Mouse (Mus musculus) liver, embryonic 14.5 days (tissue): ENCODE results near the gene Stk33.

Experiments used
- CTCF ChIP-seq: IDR thresholded peaks from 2 replicates; pipeline ENCODE4 v1.5.1; 2016; ENCODE audit warnings: antibody characterized with exemption, low read depth, control low read depth
- EP300 ChIP-seq: IDR thresholded peaks from 2 replicates; pipeline ENCODE4 v1.6.1; 2016; ENCODE audit warnings: antibody characterized with exemption, low read depth

DNA sequence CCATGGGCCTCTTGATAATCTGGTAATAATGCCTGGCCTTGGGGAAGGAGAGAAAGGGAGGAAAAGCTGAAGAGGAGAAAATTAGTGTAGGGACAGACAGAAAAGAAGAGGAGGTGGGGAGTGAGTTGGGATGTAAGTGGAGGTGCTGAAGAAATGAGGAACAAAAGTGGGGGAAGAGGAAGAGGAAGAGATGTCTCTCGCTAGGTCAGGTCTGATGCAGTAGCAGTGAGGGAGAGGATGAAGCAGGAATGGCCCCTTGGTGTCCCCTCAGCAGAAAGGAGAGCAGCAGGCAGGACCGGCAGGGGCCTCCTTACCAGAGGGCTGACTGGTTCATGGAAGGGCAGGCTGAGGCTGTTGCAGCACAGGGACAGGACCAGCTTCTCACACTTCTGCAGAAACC is 16.9 kb upstream of the Stk33 start:
- TF ChIP-seq CTCF (no peak), EP300 (no peak)
